Mouse (Mus musculus): Measurements from ENCODE around the gene Cmc1. TPM values are rescaled to one million over a fixed set of nuclear protein-coding genes. Genes with fewer than 3 reads are reported as not detected.

Gene Cmc1
- polyA plus RNA-seq, 1 experiment from 2014 or later = 46.7 TPM

Other genes with a start within 250 kb of the Cmc1 start
- gene Azi2, start 109.7 kb downstream of the Cmc1 start, polyA plus RNA-seq (2014; fragmentation: Nextera tagmentation; extraction: Ambion mirVana) = 71.6 and 80.7 TPM in 2 replicates